Mouse (Mus musculus): ENCODE measurements around the gene Dmrt3.

DNA sequence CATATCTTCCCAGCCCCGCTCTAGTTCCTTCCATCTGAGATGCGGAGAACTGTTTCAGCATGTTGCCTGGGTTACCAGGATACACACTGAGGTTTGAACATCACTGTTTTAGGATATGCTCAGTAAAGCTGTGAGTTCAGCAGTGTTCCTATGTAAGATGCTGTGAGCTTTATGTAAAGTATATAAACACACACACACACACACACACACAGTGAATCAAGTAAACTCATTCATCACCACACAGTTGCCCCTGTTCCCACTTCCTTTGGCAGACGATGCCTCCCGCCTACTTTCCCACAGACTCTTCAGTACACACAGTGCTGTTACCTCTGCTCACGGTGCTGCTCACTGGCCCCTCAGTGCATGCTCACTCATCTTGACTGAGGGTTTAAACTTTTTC is 42.5 kb downstream of the Dmrt3 start:
- TF ChIP-seq CTCF (IDR thresholded peaks at IDR 0.05; ENCODE audit: low read depth, low read length): no peak
- TF ChIP-seq POLR2A (IDR thresholded peaks at IDR 0.05; ENCODE audit: insufficient read depth, low read length): no peak
- TF ChIP-seq EP300 (IDR thresholded peaks at IDR 0.05; ENCODE audit: insufficient read depth, low read depth, low read length): no peak
